Mouse (Mus musculus): ENCODE results near the gene Gpr31b. TPM values are rescaled to one million over a fixed set of nuclear protein-coding genes. Genes with fewer than 3 reads are reported as not detected.
A peak's percentile ranks its signal among the peaks of the same experiment; 100 is the strongest.
"Not testable (repeated sequence)": the region's sequence is repeated elsewhere in the genome, so short reads cannot be mapped to it uniquely, and the experiment has no call there.

Gpr31b gene
- polyA plus RNA-seq, 1 experiment: 0.11 TPM

DNA sequence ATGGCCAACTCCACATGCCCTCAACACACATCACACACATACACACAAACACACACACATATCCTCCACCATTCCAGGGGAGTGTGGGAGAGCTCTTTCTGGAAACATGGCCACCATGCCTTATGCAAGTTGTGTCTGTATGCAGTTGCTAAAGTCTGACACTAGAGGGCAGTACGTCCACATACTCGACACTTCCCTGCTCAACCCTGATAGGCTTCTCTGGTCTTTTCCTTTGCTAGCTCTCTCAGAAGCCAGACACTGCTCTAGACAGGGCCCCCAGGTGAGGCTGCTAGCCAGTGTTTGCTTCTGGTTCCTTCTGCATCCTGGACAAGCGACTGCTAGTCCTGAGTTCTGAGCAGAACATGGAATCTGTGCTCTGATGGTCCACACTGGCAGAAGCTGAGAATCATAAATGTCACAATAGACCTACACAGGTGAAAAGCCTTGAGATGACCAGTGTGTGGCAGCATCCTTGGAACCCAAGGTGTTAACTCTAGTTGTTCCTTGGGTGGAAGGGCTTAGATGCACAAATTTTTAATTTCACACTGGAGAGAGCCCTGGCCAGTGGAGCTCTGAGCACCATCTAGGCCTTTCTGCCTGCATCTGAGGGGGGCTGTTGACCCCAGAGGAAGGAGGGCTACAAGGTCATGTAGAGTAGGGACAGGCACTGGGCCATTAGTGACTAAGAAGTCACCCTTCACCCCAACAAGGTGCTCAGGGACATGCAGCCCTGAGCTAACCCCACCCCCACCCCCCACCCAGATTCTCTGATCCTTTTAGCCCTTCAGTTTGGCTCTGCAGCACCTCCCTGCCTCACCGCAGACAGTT lies 8.0 kb downstream of the Gpr31b start:
- peak; percentile 38 for TF ChIP-seq CTCF (conservative IDR thresholded peaks at IDR 0.05; ENCODE audit: insufficient read depth, insufficient read length, low read depth, low read length)
- H3K36me3 ChIP-seq (ENCODE audit: control insufficient read depth, insufficient read depth, low read length); H3K27ac ChIP-seq (ENCODE audit: insufficient read depth, low read depth, low read length); H3K4me1 ChIP-seq (ENCODE audit: control insufficient read depth, insufficient read depth, low read length); H3K4me3 ChIP-seq (ENCODE audit: insufficient read depth, low read depth, low read length); H3K27me3 ChIP-seq (replicated peaks; ENCODE audit: control insufficient read depth, insufficient read depth, low read length): not testable (repeated sequence)
- peak; percentile 45 for DNase-seq
- 19% methylated on average over 4 of the region's 4 CpGs for WGBS

DNA sequence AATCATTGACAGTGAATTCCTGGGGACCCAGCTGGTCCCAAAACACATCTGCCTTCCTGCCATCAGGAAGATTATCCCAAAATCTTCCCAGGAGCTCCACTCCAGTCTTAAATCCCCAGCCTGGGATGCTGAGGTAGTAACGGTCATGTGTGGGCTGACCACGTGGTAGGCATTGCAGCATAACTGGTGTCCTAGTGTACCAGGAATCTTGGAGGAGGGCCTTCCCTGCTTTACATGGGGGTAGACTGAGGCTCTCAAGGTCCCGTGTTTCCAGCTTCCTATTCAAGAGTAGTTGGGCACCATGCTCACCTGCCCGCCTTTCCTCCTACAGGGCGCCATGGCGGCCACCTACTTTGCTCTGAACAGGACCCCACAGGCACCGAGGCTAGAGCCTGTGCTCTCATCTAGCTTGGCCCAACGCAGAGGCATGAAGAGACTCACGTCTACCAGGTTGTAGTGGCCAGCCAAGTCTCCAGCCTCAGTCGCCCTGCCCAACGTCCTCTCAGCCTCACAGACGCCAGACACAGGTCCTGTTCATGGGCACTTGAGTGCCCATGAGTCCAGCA lies 15.4 kb downstream of the Gpr31b start:
- not testable (repeated sequence) for H3K4me3 ChIP-seq (ENCODE audit: insufficient read depth, low read depth, low read length); H3K27ac ChIP-seq (ENCODE audit: insufficient read depth, low read depth, low read length); H3K36me3 ChIP-seq (ENCODE audit: control insufficient read depth, insufficient read depth, low read length); DNase-seq; H3K4me1 ChIP-seq (ENCODE audit: control insufficient read depth, insufficient read depth, low read length); H3K27me3 ChIP-seq (replicated peaks; ENCODE audit: control insufficient read depth, insufficient read depth, low read length)
- WGBS: 89% methylated on average over 5 of the region's 12 CpGs

DNA sequence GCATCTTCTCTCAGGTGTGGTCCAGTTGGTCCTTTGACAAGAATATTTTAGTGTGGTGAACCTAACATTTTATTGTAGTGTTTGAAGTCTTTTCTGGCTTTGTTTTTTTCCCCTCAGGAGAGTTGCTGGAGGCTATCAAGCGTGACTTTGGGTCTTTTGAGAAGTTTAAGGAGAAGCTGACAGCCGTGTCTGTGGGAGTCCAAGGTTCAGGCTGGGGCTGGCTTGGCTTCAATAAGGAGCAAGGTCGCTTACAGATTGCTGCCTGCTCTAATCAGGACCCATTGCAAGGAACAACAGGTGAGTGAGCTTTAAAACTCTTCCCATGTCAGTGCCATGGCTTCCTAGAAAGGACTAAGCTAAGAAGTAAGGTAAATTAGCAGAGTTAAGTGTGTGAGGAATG lies 38.8 kb downstream of the Gpr31b start:
- Histone ChIP-seq H3K4me3 (ENCODE audit: insufficient read depth, low read depth, low read length) (no peak overlapping the region), H3K27ac (ENCODE audit: insufficient read depth, low read depth, low read length) (peak overlapping the region; percentile 32), H3K4me1 (ENCODE audit: control insufficient read depth, insufficient read depth, low read length) (peaks cover 3% of the 10 kb centered on the region; the same call in 1 of the 2 replicates), H3K27me3 (replicated peaks; ENCODE audit: control insufficient read depth, insufficient read depth, low read length) (no peaks in the 10 kb centered on the region), H3K36me3 (ENCODE audit: control insufficient read depth, insufficient read depth, low read length) (peaks cover 12% of the 10 kb centered on the region)
- peak; percentile 91 for DNase-seq
- TF ChIP-seq POLR2A (IDR thresholded peaks at IDR 0.05; ENCODE audit: low read depth, low read length) (no peak), CTCF (conservative IDR thresholded peaks at IDR 0.05; ENCODE audit: insufficient read depth, insufficient read length, low read depth, low read length) (no peak)
- WGBS: 39% methylated on average over 3 of the region's 3 CpGs

DNA sequence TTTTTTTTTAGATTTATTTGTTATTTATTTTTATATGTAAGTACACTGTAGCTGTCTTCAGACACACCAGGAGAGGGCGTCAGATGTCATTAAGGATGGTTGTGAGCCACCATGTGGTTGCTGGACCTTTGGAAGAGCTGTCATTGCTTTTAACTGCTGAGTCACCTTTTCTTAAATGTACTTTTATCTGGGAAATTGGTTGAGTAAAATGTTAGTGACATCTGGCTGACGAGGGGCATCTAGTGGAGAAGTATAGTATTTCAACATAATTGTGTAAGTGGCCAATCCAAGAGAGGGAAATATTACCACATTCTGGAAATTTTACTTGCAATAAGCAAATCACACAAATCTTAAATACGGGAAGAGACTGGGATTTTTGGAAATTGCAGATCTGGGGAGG lies 42.2 kb downstream of the Gpr31b start:
- 11% methylated on average over 3 of the region's 3 CpGs for WGBS

DNA sequence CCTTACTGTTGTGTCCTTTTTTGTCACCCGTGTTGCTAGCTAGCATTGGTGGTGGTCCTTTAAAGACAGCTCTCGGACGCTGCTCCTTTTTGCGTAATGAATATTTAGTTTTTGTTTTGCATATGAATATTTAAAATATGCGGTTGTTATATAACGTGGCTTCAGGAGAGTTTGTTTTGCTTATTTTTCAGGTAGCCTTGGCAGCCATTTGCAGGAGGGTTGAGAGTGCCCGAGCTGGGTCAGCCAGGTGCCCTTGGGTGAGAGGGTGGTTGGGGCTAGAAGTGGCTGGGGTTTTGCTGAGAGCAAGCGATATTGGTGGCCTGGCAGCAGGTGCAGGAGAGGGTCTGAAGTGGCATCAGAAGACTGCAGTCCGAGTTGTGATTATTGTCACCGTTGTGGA lies 43.6 kb downstream of the Gpr31b start:
- no peaks in the 10 kb centered on the region for H3K27me3 ChIP-seq (replicated peaks; ENCODE audit: control insufficient read depth, insufficient read depth, low read length)
- 0 out of 2 replicates have a peak, but pooled peaks cover 3% of the 10 kb centered on the region for H3K4me1 ChIP-seq (ENCODE audit: control insufficient read depth, insufficient read depth, low read length)
- TF ChIP-seq POLR2A (IDR thresholded peaks at IDR 0.05; ENCODE audit: low read depth, low read length) (no peak), CTCF (conservative IDR thresholded peaks at IDR 0.05; ENCODE audit: insufficient read depth, insufficient read length, low read depth, low read length) (no peak)
- WGBS: 2% methylated on average over 10 of the region's 10 CpGs
- DNase-seq: peak; percentile 71
- peak overlapping the region; percentile 92 for H3K4me3 ChIP-seq (ENCODE audit: insufficient read depth, low read depth, low read length)
- peak overlapping the region; percentile 95 for H3K27ac ChIP-seq (ENCODE audit: insufficient read depth, low read depth, low read length)
- peaks cover 6% of the 10 kb centered on the region for H3K36me3 ChIP-seq (ENCODE audit: control insufficient read depth, insufficient read depth, low read length)

More for the DNA sequence above, 42.2 kb downstream of the Gpr31b start:
- TF ChIP-seq CTCF (conservative IDR thresholded peaks at IDR 0.05; ENCODE audit: insufficient read depth, insufficient read length, low read depth, low read length) (no peak; the same call in 1 of the 2 replicates), POLR2A (IDR thresholded peaks at IDR 0.05; ENCODE audit: low read depth, low read length) (no peak)
- Histone ChIP-seq H3K36me3 (ENCODE audit: control insufficient read depth, insufficient read depth, low read length) (peaks cover 7% of the 10 kb centered on the region), H3K27me3 (replicated peaks; ENCODE audit: control insufficient read depth, insufficient read depth, low read length) (no peaks in the 10 kb centered on the region), H3K27ac (ENCODE audit: insufficient read depth, low read depth, low read length) (no peak overlapping the region), H3K4me3 (ENCODE audit: insufficient read depth, low read depth, low read length) (no peak overlapping the region), H3K4me1 (ENCODE audit: control insufficient read depth, insufficient read depth, low read length) (peaks cover 3% of the 10 kb centered on the region; the same call in 1 of the 2 replicates)
- peak; percentile 79 for DNase-seq

DNA sequence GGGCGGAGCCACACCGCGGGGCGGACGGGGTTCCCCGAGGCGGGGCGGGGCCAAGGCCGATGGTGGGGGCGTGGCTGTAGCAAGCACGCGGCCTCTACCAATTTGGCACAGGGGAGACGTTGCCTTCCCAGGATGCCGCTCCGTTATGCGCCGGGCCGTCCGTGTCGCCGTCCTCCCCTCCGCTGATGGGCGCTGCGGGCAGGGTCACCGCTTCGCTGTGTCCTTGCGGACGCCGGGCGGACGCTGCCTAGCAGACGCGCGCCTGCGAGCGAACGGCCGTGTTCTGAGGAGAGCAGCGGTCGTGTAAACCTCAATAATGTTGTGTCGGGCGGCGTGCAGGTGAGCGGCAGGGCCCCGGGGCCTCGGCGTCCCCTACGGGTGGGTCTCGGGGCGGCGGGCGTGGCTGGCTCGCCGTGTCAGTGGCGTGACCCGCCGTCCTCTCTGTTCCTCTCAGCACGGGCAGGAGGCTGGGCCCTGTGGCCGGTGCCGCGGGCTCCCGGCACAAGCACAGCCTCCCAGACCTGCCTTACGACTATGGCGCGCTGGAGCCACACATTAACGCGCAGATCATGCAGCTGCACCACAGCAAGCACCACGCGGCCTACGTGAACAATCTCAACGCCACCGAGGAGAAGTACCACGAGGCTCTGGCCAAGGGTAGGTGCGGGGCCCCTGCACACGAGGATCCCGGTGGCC lies 44.2 kb downstream of the Gpr31b start:
- peak overlapping the region; percentile 92 for H3K4me3 ChIP-seq (ENCODE audit: insufficient read depth, low read depth, low read length)
- peaks cover 6% of the 10 kb centered on the region for H3K36me3 ChIP-seq (ENCODE audit: control insufficient read depth, insufficient read depth, low read length)
- DNase-seq: peak; percentile 99
- WGBS: under 1% methylated on average over 76 of the region's 76 CpGs
- peak overlapping the region; percentile 95 for H3K27ac ChIP-seq (ENCODE audit: insufficient read depth, low read depth, low read length)
- H3K27me3 ChIP-seq (replicated peaks; ENCODE audit: control insufficient read depth, insufficient read depth, low read length): no peaks in the 10 kb centered on the region
- H3K4me1 ChIP-seq (ENCODE audit: control insufficient read depth, insufficient read depth, low read length): no peaks in the 10 kb centered on the region
- TF ChIP-seq POLR2A (IDR thresholded peaks at IDR 0.05; ENCODE audit: low read depth, low read length) (peak; percentile 96), CTCF (conservative IDR thresholded peaks at IDR 0.05; ENCODE audit: insufficient read depth, insufficient read length, low read depth, low read length) (no peak)

DNA sequence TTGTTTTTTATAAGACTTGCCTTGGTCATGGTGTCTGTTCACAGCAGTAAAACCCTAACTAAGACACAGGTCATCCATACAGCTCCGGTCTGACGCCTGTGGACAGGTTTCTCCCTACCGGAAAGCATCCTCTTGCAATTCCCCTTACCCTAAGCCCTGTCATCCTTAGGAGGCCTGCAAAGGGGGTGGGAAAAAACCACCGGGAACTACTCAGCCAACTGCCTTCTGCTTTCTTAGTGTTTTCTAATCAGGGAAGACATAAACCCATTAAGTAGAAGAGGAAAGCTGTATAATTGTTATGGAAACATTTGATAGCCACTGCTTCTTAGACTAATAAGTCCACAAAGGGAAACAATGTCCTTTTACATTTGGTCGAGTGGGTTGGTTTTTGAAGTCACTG lies 45.1 kb downstream of the Gpr31b start:
- WGBS: 54% methylated on average over 5 of the region's 5 CpGs
- Histone ChIP-seq H3K36me3 (ENCODE audit: control insufficient read depth, insufficient read depth, low read length) (peaks cover 4% of the 10 kb centered on the region), H3K27me3 (replicated peaks; ENCODE audit: control insufficient read depth, insufficient read depth, low read length) (no peaks in the 10 kb centered on the region), H3K4me1 (ENCODE audit: control insufficient read depth, insufficient read depth, low read length) (no peaks in the 10 kb centered on the region), H3K27ac (ENCODE audit: insufficient read depth, low read depth, low read length) (peak overlapping the region; percentile 61), H3K4me3 (ENCODE audit: insufficient read depth, low read depth, low read length) (peak overlapping the region; percentile 45)
- TF ChIP-seq CTCF (conservative IDR thresholded peaks at IDR 0.05; ENCODE audit: insufficient read depth, insufficient read length, low read depth, low read length) (no peak), POLR2A (IDR thresholded peaks at IDR 0.05; ENCODE audit: low read depth, low read length) (no peak)
- DNase-seq: no peak

DNA sequence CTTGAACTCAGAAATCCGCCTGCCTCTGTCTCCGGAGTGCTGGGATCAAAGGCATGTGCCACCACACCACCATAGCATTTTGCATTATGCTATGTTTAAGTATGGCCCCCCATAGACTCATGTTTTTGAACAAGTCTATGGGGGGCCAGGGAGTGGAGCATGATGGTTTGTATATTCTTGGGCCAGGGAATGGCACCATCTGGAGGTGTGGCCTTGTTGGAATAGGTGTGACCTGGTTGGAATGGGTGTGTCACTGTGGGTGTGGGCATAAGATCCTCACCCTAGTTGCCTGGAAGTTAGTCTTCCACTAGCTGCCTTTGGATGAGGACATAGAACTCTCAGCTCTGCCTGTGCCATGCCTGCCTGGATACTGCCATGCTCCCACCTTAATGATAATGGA lies 45.5 kb downstream of the Gpr31b start, which contains the start of gene Sod2:
Gene Sod2, plus strand, starts transcription at position 301 of the 400 bp plus-strand sequence.
- not testable (repeated sequence) for H3K4me1 ChIP-seq (ENCODE audit: control insufficient read depth, insufficient read depth, low read length); H3K27me3 ChIP-seq (replicated peaks; ENCODE audit: control insufficient read depth, insufficient read depth, low read length); H3K36me3 ChIP-seq (ENCODE audit: control insufficient read depth, insufficient read depth, low read length); DNase-seq
- Histone ChIP-seq H3K4me3 (ENCODE audit: insufficient read depth, low read depth, low read length) (peak within 1 kb of the TSS; percentile 45), H3K27ac (ENCODE audit: insufficient read depth, low read depth, low read length) (peak within 1 kb of the TSS; percentile 61)
- WGBS: 98% methylated on average over 2 of the region's 2 CpGs

DNA sequence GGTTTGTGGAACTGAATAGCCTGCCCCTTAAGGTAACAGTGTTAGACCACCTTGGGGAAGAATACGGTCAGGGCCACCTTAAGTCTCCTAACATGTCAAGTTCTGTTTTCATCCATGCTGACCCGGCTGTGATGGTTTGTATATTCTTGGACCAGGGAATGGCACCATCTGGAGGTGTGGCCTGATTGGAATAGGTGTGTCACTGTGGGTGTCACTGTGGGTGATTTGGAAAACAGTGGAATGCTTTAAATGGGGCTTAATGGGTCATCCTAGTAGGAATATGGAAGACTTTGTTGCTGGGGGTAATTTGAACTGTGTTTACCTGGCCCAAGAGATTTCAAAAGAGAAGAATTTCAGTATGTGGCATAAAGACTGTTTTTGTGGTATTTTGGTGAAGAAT lies 47.7 kb downstream of the Gpr31b start:
- not testable (repeated sequence) for DNase-seq; H3K4me3 ChIP-seq (ENCODE audit: insufficient read depth, low read depth, low read length); H3K27ac ChIP-seq (ENCODE audit: insufficient read depth, low read depth, low read length); H3K36me3 ChIP-seq (ENCODE audit: control insufficient read depth, insufficient read depth, low read length); H3K27me3 ChIP-seq (replicated peaks; ENCODE audit: control insufficient read depth, insufficient read depth, low read length); H3K4me1 ChIP-seq (ENCODE audit: control insufficient read depth, insufficient read depth, low read length)
- 87% methylated on average over 2 of the region's 2 CpGs for WGBS

DNA sequence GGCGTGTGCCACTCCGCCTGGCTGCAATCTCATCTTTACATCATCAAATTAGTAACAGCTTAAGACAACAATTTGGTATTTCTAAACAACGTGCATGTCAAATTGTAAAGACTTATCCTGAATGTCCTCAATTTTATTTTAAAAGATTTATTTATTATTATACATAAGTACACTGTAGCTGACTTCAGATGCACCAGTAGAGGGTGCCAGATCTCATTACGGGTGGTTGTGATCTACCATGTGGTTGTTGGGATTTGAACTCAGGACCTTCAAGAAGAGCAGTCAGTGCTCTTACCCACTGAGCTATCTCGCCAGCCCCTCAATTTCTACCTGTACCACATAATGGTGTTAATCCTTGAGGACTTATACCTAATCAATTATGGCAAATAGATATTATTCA lies 49.9 kb downstream of the Gpr31b start:
- 94% methylated on average over 5 of the region's 5 CpGs for WGBS
- not testable (repeated sequence) for H3K36me3 ChIP-seq (ENCODE audit: control insufficient read depth, insufficient read depth, low read length); DNase-seq; H3K27me3 ChIP-seq (replicated peaks; ENCODE audit: control insufficient read depth, insufficient read depth, low read length); H3K4me1 ChIP-seq (ENCODE audit: control insufficient read depth, insufficient read depth, low read length); H3K27ac ChIP-seq (ENCODE audit: insufficient read depth, low read depth, low read length); H3K4me3 ChIP-seq (ENCODE audit: insufficient read depth, low read depth, low read length)

All from kidney, adult 2 months (tissue).